Mouse (Mus musculus) CD4-positive, CD25-positive, alpha-beta regulatory T cell, adult 4 months (primary cell): ENCODE data around the gene Gadd45gip1. TPM values are rescaled to one million over a fixed set of nuclear protein-coding genes. Genes with fewer than 3 reads are reported as not detected.

Experiments
- ATAC-seq: one replicate; pipeline ENCODE4 v1.8.0; 2017
- polyA plus RNA-seq, 2 experiments: library from polyadenylated mRNA; unstranded; fragments of 100-300 nt; shearing (Covaris generic); gene quantifications; one replicate each; pipeline ENCODE4 v1.2.1; 2017

Gene Gadd45gip1
- polyA plus RNA-seq, 2 experiments from 2014 or later = 14.3 to 16.4 TPM

DNA sequence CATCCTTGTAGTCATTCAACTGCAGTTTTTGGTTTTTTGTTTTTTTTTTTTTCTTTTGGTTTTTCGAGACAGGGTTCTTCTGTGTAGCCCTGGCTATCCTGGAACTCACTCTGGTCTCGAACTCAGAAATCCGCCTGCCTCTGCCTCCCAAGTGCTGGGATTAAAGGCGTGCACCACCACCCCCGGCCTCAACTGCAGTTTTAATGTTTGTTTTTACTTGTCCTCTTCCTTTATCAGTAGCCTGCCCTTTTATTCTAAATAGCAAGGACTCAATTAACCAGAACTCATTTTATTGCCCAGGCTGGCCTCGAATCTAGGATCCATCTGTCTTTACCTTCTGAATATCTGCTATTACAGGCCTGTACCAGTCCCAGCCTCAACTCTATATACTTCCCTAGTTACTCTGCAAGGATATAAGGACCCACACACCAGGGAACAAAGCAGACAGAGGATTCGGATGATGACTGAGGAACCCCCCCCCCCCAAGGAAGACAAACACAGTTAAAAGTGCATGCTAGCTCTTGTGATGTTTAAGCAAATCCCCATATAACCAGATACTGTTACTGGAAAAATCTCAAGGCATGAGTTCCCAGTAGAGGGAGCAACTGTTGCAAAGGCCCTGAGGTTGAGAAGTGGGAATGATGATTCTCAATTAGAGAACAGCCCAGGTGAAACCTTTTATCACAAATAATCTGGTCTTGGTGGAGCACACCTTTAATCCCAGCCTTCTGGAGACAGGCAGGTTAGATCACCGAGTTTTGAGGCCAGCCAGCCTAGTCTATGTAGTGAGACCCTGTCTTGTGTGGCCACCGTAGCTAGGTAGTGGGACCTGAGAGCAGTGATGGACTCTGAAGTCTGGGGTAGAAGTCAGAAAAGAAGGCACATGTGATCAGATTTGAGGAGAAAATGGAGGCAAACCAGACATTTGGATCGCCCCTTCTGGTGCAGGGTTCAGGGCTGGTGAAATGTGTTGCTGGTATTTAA lies 1.7 kb downstream of the Gadd45gip1 start:
- ATAC-seq = no peak

DNA sequence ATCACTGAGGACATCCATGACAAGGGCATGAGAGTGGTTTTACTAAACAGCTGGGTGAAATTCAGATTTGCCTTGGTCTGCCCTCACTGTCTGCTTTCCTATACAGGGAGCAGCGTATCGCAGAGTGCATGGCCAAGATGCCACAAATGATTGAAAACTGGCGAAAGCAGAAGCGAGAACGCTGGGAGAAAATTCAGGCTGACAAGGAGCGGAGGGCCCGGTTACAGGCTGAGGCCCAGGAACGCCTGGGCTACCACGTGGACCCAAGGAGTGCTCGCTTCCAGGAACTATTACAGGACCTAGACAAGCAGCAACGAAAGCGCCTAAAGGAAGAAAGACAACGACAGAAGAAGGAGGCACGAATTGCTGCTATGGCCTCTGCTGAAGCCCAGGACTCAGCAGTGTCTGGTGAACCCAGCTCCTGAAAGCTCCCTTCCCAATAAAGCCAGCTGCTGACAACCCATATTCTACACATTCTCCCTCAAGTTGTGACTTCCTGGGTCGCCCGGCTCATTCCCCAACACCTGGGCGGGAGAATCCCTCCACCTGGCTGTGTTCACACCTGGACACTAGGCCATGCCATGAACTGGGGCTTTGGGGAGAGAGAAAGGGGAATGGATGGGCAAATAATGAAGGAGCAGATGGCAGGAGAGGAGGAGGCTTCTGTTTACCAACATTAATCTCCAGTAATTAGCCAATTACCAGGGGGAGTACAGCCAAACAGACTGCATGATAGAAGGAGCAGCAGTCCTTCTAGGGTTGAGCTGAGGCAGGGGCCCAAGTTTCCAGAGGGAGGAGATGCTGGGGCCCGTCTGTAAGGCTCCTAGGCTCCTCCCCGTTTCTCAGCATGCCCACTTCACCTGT lies 2.9 kb downstream of the Gadd45gip1 start:
- no peak for ATAC-seq

DNA sequence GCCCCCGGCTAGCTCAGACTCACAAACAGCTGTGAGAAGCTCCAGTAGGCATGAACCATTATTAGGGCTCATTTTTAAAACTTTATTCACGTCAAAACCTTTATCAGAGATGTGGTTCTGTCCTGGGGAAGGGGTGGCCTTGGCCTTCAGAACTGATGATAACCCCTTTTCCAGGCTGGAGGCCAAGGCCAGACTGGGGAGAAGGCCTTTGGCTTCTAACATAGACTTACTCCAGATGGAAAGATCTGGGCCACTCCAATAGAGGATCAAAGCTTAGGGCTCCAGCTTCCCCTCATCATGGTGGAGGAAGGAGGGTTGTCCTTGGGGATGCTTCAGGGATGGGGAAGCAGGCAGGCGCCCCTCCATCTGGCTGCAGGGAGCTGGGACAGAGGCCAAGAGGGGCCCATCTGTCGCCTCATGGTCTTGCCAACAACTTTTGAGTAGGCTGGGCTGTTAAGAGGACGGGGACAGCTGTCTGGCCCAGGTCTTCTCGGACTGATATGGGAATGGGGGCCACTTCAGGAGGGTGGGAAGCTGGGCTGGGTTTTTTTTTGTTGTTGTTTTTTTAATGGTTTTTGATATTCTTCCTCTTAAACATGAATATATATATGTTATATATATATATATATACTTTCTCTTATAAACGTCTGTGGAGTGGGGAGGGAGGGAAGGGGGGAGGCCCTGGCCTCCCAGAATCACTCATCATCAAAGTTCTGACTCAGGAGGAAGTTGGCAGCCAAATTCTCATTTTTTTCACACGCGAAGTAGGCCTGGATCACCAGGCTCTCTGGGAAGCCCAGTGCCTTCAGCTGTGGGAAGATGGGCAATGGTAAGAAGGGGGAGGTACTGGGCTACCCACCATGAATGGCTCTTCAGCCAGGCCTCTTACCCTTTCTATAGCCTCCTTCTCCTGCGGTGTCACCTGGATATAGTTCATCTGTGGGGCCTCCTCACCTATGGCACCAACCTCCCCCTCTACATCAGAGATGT lies 3.8 kb downstream of the Gadd45gip1 start:
- ATAC-seq = no peak

DNA sequence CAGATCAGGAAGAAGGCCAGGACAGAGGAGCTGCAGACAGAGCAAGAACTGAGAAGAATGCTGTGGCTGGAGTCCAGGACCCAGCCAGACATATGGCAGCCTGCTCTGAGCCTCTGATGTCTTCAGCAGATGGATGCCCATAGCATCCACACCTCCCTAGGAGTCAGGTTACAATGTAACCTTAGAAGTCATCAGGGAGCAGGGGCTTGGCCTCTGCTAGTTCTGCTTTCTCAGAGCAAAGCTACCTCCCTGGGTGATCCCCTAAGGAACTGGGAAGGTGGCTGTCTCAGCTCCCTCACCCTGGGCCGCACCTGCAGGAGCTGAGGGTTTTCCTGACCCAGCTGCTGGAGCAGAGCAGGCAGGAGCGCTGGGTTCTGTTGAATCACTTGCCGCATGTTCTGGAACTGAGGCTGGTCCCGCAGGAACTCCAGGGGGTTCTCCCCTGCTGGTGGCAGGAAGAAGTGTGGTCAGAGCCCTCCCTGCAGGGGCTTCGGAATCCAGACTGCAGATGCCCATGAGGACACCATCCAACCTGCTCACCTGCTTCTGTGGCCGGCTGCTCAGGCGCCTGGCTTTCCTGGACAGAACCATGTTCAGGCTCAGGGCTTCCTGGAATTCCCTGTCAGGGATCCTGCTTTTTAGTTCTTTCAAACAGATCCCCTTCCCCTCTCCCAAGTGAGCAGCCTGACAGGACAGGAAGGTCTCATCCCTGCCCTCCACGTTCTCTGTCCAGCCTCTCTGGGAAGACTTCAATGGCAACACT lies 6.0 kb downstream of the Gadd45gip1 start:
- ATAC-seq = no peak

DNA sequence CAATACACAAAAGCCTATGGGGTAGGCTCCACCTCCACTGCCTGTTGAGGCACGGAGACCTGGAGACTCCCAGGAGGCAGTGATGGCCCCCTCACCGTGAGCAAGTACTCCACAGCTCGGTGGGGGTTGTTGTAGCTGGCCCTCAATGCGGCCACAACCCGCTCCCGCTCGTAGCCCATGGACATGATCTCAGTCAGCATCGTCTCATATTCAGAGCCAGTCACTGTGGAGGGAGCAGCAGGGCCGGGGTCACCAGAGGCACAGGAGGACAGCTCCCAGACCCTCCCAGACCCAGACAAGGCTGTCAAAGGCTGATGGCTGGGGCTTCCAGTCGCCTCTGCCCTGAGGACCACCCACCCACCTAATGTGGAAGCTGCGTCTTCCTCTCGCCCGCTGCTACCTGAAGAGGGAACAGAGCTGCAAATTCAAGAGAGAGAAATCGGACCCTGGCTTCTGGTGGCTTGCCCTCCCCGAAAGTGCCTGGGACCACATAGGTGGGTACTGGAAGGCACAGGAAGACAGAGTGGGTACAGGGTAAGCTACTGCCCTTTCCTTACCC lies 6.7 kb downstream of the Gadd45gip1 start:
- no peak for ATAC-seq

DNA sequence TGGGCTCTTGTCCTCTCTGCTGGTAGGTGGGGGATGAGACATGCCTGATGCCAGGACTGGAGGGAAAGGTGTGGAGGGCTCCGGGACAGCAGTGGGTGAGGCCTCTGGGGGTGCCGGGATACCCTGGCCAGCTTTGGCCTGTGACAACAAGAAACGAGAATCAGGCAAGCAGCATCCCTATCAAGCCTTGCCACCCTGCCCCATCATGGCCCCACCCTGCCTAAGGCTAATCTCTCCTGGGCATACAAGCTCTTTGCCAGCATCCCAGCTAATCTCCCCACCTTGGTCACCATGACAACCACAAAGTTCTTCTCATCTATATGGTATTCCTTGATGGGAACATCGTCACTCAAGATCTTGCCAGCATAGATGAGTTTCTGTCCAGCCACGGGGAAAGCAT lies 7.2 kb downstream of the Gadd45gip1 start:
- no peak for ATAC-seq

DNA sequence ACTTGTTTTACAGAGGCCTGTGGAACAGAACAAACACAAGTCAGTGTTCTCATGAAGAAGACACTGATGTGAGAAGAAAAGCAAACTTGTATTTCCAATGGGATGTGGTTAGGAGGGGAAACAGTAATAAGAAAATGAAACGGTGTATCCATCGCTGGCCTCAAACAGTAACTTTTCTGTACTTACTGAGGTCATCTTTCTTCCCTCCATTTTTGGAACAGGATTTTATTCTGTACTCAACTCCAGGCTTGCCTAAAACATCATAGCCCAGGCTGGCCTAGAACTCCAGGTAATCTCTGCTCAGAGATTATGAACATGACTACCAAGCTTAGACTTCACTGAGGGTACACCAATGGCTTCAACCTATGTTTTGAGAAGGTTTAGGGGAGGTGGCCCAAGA lies 8.1 kb downstream of the Gadd45gip1 start:
- no peak for ATAC-seq

DNA sequence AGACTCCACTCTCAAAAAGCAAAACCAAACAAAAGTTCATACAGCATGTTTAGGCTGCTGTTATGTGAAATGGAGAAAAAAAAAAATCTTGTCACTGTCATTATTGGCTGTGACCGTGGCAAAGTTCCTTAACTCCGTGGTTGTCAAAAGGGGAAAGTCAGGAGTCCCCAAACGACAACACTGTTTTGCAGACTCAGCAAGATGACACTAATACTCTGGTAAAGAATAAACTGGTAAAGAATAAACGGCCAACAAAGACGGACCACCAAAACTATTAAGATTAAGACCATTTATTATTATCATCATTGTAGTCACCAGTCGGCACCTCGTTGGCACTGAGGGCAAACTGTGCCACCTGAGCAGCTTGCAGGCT lies 8.5 kb downstream of the Gadd45gip1 start:
- no peak for ATAC-seq

DNA sequence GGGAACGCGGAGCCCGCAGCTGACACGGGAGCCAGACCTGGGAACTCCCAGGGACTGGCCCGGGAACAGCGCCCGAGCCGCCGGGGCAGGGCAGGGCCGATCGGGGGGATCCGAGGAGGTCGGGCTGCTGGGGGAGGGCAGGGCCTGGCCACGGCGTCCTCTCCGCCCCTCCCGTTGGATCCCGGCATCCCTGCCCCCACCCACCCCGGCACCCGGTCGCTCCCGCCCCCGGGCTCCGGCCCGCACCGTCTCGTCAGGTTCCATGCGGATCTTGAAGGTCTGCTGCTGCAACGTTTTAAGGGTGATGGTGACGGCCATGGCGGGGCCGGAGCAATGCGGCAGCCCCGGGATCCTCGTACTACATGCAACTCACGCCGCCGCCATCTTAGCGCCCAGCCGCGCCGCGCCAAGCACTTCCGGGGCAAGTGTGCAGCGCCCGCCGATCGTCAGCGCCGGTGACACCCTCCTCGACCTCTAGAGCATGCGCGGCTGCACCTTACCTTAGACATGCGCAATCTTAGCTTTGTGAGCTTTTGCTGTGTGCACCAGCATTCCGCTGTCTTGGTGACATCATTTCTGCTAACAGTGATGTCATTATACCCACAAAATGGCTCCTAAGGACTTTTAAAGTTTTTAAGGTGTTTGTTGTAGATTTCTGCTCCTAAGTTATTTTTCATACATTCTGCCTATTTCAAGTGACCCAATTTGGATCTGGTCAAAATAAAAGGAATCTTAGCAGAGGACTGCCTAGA lies 9.1 kb downstream of the Gadd45gip1 start, which contains the start of gene Rad23a:
Gene Rad23a, minus strand, starts transcription at position 418 of the 752 bp plus-strand sequence.
- ATAC-seq = peak; percentile 98

DNA sequence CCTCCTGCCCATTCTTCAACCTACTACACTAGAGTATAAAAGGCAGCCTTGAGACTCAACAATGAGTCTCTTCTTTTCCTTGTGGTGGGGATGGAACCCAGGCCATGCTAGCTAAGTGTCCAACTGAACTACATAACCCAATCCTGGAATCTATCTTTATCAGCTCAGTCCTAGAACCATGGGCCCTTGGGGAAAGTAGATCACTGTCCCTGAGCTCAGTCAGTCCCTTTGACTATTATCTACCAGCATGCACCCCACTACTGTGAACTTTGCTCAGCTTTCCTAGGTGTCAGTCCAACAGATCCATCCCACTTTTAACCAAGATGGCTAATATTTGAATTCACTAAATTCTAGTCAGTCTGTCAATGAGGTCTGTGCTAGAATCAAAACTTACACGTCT lies 10.2 kb downstream of the Gadd45gip1 start:
- no peak for ATAC-seq

DNA sequence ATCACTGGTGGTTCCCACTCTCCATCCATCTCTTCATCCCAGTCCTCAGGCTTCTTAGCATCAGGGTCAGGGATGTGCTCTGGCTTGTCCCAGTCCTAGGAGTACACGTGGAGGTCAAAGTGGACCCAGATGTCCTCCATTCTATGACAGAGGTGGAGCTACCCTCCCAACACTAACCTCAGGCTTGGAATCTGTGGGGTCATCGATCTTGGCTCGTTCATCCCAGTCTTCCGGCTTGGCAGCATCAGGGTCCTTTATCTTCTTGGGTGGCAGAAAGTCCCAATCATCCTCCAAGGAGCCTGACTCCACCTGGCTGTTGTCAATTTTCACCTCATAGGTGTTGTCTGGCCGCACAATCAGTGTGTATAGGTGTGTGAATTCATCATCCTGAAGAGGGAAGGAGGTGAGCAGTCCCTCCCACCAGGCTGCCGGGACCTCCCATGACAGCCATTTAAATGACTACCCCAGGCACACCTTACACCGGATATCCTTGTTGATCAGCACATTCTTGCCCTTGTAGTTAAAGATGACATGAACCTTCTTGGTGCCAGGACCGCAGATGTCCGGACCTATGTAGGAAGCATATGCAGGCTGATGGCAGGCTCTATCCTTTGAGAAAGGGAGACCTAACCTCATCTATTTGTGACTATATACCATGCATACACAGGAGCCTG lies 13.2 kb downstream of the Gadd45gip1 start:
- no peak for ATAC-seq

DNA sequence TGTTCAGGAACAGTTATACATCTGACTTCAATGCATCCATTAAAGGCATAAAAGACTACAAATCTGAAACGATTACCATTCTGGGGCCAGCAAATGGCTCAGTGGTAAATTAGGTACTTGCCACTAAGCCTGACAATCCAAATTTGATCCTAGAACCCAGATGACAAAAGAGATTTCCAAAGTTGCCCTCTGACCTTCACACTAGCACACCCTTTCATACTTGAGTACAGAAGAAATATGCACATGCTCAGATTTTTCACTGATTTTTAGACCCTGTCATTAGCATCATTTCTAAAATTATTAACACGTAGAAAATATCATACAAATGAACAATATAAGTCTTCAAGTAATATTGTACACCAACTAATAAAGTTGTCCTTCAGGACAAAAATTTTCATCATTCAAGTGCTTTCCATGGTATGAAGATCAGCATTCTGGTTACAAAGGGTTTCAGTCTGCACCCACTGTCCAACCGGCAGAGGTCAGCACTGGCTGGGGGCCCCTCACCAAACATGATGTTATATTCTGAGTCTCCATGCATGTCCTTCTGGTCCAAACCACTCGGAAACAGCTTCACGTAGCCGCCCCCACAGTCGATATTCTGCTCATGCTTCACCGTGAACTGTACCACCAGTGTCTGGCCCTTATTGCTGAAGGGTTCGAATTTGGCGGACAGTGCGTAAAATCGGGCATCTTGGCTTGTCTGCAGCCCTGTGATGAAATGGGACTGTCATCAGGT lies 14.2 kb downstream of the Gadd45gip1 start:
- ATAC-seq = no peak

DNA sequence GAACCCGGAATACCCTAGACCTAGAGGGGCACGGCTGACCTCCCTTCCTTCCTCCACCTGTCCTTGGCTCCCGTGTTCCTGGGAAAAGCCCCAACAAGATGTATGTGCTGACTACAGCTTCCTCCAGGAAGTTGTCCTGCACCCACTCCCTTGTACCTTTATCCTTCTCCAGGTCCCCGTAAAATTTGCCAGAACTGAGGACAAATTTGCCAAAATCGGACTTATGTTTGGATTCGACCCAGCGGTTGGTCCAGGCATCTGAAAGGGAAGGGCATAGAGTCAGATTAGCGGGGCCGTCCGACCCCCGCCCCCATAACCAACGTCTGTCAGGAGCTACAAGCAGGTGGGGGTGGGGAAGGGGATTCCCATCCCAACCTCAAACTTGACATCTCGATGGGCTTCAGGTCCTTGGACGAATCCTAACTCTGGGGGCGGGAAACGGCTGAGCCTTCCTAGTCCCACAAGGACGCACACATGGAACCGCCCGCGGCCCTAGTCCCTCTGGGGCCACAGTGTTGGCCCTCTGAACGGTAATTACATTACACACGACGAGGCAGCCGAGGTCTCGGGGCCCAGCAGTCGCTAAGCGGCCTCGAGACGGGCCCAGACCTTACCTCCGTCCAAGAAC lies 14.9 kb downstream of the Gadd45gip1 start:
- ATAC-seq = peak; percentile 4

DNA sequence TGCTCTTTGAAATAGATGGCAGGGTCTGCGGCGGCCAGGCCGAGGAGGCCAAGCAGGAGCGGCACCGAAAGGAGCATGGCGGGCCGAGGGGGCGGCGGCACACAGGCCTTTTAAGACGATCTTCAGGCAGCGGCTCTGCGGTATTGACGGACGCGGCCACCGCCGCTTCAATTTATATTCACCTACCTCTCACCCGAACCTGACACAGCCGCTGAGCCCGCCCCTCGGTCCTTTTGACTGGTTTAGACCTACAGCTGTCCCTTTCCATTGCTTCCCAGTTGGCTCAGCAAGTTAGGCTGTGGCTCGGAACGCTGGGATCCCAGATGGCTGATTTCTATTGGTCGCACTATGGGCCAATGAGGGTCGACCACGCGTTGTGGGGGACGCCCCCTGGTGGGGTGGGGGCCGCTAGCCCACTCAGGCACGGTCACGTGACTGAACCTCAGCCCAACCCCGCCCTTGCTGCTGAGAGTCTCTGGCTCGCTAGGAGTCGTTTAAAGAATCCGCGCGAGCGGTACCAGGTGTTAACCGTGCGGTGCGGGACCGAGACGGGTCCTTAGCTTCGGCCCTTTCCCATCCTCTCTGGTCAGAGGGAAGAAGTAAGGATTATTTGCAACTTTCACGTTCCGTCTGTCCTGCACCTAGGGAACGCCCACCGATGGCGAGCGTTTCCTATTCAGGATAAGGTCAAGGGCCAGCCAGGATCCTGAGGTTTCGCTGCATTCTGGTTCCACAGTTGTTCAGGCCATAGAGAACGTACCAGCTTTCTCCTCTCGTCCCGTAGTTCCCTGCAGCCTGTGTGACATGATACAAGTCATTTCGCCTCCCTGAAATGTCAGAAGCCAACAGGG lies 15.6 kb downstream of the Gadd45gip1 start, which contains the start of gene Calr:
Gene Calr, minus strand, starts transcription at position 213 of the 851 bp plus-strand sequence.
- peak; percentile 94 for ATAC-seq

DNA sequence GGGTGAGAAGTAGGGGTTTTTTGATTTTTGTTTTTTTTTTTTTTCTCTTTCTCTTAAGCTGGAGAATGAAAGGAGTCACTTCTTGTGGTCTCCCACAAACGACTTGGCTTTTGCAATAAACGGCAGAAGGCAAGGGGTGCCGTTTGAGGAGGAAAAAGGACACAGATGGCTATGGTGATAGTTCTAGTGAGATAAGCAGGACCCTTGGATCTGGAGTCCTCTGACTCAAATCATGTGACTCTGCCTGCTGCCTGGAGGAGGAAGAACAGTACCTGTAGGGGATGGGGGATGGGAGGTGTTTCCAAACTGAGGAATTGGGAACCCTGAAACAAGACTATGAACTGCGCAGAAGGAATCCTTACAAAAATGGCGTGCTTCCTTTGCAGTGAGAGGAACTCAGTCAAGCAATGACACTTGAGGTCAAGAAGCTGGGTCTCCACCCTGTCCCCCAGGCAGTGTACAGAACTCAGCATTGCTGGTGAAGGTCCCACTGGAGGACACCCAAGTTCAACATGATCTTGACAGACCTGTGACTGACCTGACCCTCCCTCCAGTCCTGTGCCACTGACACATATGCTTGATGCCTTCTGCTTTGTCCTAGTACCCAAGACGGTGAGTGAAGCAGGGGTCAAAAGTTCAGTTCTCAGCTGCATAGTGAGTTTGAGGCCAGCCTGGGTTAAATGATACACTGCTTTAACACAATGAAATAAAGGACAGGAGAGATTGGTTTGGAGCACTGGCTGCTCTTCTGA lies 16.5 kb downstream of the Gadd45gip1 start:
- ATAC-seq = no peak

DNA sequence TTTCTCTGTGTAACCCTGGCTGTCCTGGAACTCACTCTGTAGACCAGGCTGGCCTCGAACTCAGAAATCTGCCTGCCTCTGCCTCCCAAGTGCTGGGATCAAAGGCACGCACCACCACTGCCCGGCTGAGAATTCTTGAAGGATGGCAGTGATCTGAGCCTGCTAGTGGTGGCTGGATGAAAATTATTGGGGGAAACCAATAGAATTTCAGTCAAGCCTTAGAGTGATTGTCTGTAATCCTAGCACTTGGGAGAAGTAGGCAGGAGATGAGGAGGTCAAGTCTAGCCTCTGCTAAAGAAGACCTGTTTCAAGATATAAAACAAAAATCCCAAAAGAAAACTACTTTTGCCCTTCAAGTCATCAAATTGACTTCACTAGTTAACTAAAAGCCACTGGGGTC lies 25.1 kb downstream of the Gadd45gip1 start:
- ATAC-seq = no peak
